Mouse (Mus musculus) G1E (cell line): ENCODE results near the gene Parp11.

Experiments
- CTCF ChIP-seq: IDR thresholded peaks from 2 replicates; pipeline ENCODE4 v1.5.1; 2012; ENCODE audit warnings: low read depth, low read length, inconsistent platforms, mixed read lengths
- GATA1 ChIP-seq: IDR thresholded peaks from 2 replicates; pipeline ENCODE4 v1.6.1; 2012; ENCODE audit warnings: borderline replicate concordance, low read length, inconsistent platforms, mixed read lengths
- GATA2 ChIP-seq: IDR thresholded peaks from 2 replicates; pipeline ENCODE4 v1.6.1; 2012; ENCODE audit warnings: low read depth, low read length, inconsistent platforms, borderline replicate concordance
- POLR2AphosphoS5 ChIP-seq: IDR thresholded peaks from 2 replicates; pipeline ENCODE4 v1.6.1; 2012; ENCODE audit warnings: low read depth, low read length, inconsistent platforms; ENCODE audit not compliant: insufficient replicate concordance
- TAL1 ChIP-seq: conservative IDR thresholded peaks from 2 replicates; pipeline ENCODE4 v1.6.1; 2012; ENCODE audit warnings: low read depth, low read length, inconsistent platforms, mixed read lengths

DNA sequence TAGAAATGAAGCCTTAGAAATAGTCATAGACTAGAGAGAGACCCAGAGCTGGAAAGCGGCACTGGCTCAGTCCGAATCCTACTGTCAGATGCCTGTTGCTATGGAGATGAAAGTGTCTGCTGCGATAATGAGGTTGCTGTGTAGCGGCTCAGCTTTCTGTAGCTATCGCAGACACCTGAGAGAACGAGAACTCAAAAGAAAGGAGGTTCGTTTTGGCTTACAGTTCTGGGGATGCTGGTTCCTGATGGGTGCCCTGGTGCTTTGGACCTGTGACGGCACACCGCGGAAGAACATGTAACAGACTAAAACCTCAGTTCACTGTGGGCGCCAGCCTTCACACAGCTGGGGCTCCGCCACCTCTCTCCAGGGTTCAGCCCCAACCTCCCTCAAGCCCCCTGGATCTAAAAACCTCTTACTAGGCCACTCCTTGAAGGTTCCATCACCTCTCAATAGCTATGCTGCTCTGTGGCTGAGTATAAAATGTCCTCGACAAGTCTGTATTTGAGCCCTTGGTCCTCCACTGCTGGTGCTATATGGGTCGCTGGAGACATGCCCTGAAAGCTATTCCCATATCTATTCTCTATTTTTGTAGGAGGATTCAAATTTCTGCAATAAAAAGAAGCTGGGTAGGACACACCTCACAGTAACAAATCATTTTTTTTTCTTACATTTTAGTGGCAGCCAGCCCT lies 6.1 kb upstream of the Parp11 start:
- TF ChIP-seq GATA2, result no peak
- TF ChIP-seq CTCF, result no peak
- TF ChIP-seq GATA1, result no peak
- TF ChIP-seq TAL1, result no peak
- no peak for TF ChIP-seq POLR2AphosphoS5
